Mouse (Mus musculus): ENCODE results near the gene Tmem59l. TPM values are rescaled to one million over a fixed set of nuclear protein-coding genes. Genes with fewer than 3 reads are reported as not detected.

The Tmem59l gene
- polyA plus RNA-seq, 1 experiment, result 524 TPM

GRCm38 (mm10) chr8:70505698-70506327, 18.7 kb upstream of the Tmem59l start:
- Histone ChIP-seq H3K4me3 (replicated peaks; ENCODE audit: insufficient read depth, low read depth, low read length) (peak overlapping the region; percentile 72), H3K27me3 (ENCODE audit: control insufficient read depth, insufficient read depth, low read length) (no peaks in the 10 kb centered on the region), H3K4me1 (ENCODE audit: control insufficient read depth, insufficient read depth, low read length) (peaks cover 33% of the 10 kb centered on the region), H3K27ac (ENCODE audit: insufficient read depth, low read length) (no peak overlapping the region)
- DNase-seq, result peak in 1 of 2 experiments; percentile 45
- WGBS, result 5% methylated on average over 32 of the region's 32 CpGs
- TF ChIP-seq CTCF (IDR thresholded peaks at IDR 0.05; ENCODE audit: borderline replicate concordance, insufficient read depth, low read depth, low read length), result no peak
- TF ChIP-seq POLR2A (IDR thresholded peaks at IDR 0.05; ENCODE audit: borderline replicate concordance, insufficient read depth, low read length), result no peak

- no peak overlapping the region for H3K4me3 ChIP-seq (replicated peaks; ENCODE audit: insufficient read depth, low read depth, low read length)
- H3K4me1 ChIP-seq (ENCODE audit: control insufficient read depth, insufficient read depth, low read length), result peaks cover 33% of the 10 kb centered on the region
- H3K27me3 ChIP-seq (ENCODE audit: control insufficient read depth, insufficient read depth, low read length), result no peaks in the 10 kb centered on the region
- peak; percentile 79 to 86 for DNase-seq
- TF ChIP-seq POLR2A (IDR thresholded peaks at IDR 0.05; ENCODE audit: borderline replicate concordance, insufficient read depth, low read length), result no peak
- TF ChIP-seq CTCF (IDR thresholded peaks at IDR 0.05; ENCODE audit: borderline replicate concordance, insufficient read depth, low read depth, low read length), result peak; percentile 87
- 49% methylated on average over 3 of the region's 3 CpGs for WGBS
- no peak overlapping the region for H3K27ac ChIP-seq (ENCODE audit: insufficient read depth, low read length)
Observed at GRCm38 (mm10) chr8:70504851-70505250, 17.7 kb upstream of the Tmem59l start.

GRCm38 (mm10) chr8:70504291-70504716, 17.1 kb upstream of the Tmem59l start:
- Histone ChIP-seq H3K4me3 (replicated peaks; ENCODE audit: insufficient read depth, low read depth, low read length) (no peak overlapping the region), H3K27ac (ENCODE audit: insufficient read depth, low read length) (no peak overlapping the region), H3K27me3 (ENCODE audit: control insufficient read depth, insufficient read depth, low read length) (no peaks in the 10 kb centered on the region), H3K4me1 (ENCODE audit: control insufficient read depth, insufficient read depth, low read length) (peaks cover 31% of the 10 kb centered on the region)
- WGBS, result 8% methylated on average over 16 of the region's 16 CpGs
- peak; percentile 62 to 67 for DNase-seq
- no peak for TF ChIP-seq CTCF (IDR thresholded peaks at IDR 0.05; ENCODE audit: borderline replicate concordance, insufficient read depth, low read depth, low read length)
- no peak for TF ChIP-seq POLR2A (IDR thresholded peaks at IDR 0.05; ENCODE audit: borderline replicate concordance, insufficient read depth, low read length)

GRCm38 (mm10) chr8:70503062-70503750, 16.0 kb upstream of the Tmem59l start:
- TF ChIP-seq CTCF (IDR thresholded peaks at IDR 0.05; ENCODE audit: borderline replicate concordance, insufficient read depth, low read depth, low read length) (peak; percentile 74), POLR2A (IDR thresholded peaks at IDR 0.05; ENCODE audit: borderline replicate concordance, insufficient read depth, low read length) (no peak)
- Histone ChIP-seq H3K27me3 (ENCODE audit: control insufficient read depth, insufficient read depth, low read length) (no peaks in the 10 kb centered on the region), H3K4me1 (ENCODE audit: control insufficient read depth, insufficient read depth, low read length) (peaks cover 22% of the 10 kb centered on the region), H3K4me3 (replicated peaks; ENCODE audit: insufficient read depth, low read depth, low read length) (no peak overlapping the region), H3K27ac (ENCODE audit: insufficient read depth, low read length) (no peak overlapping the region)
- peak; percentile 80 for DNase-seq
- 18% methylated on average over 46 of the region's 46 CpGs for WGBS

GRCm38 (mm10) chr8:70502540-70502939, 15.4 kb upstream of the Tmem59l start:
- TF ChIP-seq CTCF (IDR thresholded peaks at IDR 0.05; ENCODE audit: borderline replicate concordance, insufficient read depth, low read depth, low read length), result no peak
- no peak for TF ChIP-seq POLR2A (IDR thresholded peaks at IDR 0.05; ENCODE audit: borderline replicate concordance, insufficient read depth, low read length)
- H3K4me1 ChIP-seq (ENCODE audit: control insufficient read depth, insufficient read depth, low read length), result peaks cover 22% of the 10 kb centered on the region
- H3K4me3 ChIP-seq (replicated peaks; ENCODE audit: insufficient read depth, low read depth, low read length), result no peak overlapping the region
- 47% methylated on average over 12 of the region's 12 CpGs for WGBS
- no peak for DNase-seq
- no peak overlapping the region for H3K27ac ChIP-seq (ENCODE audit: insufficient read depth, low read length)
- H3K27me3 ChIP-seq (ENCODE audit: control insufficient read depth, insufficient read depth, low read length), result no peaks in the 10 kb centered on the region

- no peak overlapping the region for H3K27ac ChIP-seq (ENCODE audit: insufficient read depth, low read length)
- H3K27me3 ChIP-seq (ENCODE audit: control insufficient read depth, insufficient read depth, low read length), result no peaks in the 10 kb centered on the region
- TF ChIP-seq POLR2A (IDR thresholded peaks at IDR 0.05; ENCODE audit: borderline replicate concordance, insufficient read depth, low read length), result no peak
- no peak for TF ChIP-seq CTCF (IDR thresholded peaks at IDR 0.05; ENCODE audit: borderline replicate concordance, insufficient read depth, low read depth, low read length)
- DNase-seq, result peak; percentile 60 to 61
- H3K4me1 ChIP-seq (ENCODE audit: control insufficient read depth, insufficient read depth, low read length), result peaks cover 22% of the 10 kb centered on the region
- H3K4me3 ChIP-seq (replicated peaks; ENCODE audit: insufficient read depth, low read depth, low read length), result no peak overlapping the region
- WGBS, result 18% methylated on average over 23 of the region's 23 CpGs
Observed at GRCm38 (mm10) chr8:70501820-70502529, 14.8 kb upstream of the Tmem59l start.

GRCm38 (mm10) chr8:70500386-70501301, 13.5 kb upstream of the Tmem59l start:
- WGBS, result 18% methylated on average over 38 of the region's 39 CpGs
- TF ChIP-seq POLR2A (IDR thresholded peaks at IDR 0.05; ENCODE audit: borderline replicate concordance, insufficient read depth, low read length) (no peak), CTCF (IDR thresholded peaks at IDR 0.05; ENCODE audit: borderline replicate concordance, insufficient read depth, low read depth, low read length) (no peak)
- DNase-seq, result peak; percentile 81 to 85
- Histone ChIP-seq H3K4me1 (ENCODE audit: control insufficient read depth, insufficient read depth, low read length) (peaks cover 20% of the 10 kb centered on the region), H3K27me3 (ENCODE audit: control insufficient read depth, insufficient read depth, low read length) (no peaks in the 10 kb centered on the region), H3K4me3 (replicated peaks; ENCODE audit: insufficient read depth, low read depth, low read length) (peak overlapping the region; percentile 11), H3K27ac (ENCODE audit: insufficient read depth, low read length) (no peak overlapping the region)

All from cerebellum, adult 2 months (tissue).